In genomic region chr6:119198534-119199273, GRCm38 (mm10) we compare ENCODE assay signal across 11 mouse cellular contexts. TPM values are rescaled to one million over a fixed set of nuclear protein-coding genes. Genes with fewer than 3 reads are reported as not detected.
DNase-seq lines count a peak whose midpoint lies in the region; ATAC-seq and TF ChIP-seq lines count a peak whose summit lies in the region.
"Had no signal": no experiment of that assay in that cellular context is flagged by ENCODE, and none has a peak within 500 bp of the region (broad histone marks: within the 10 kb centered on the region; RNA-seq: fewer than 3 reads in every experiment).

No protein-coding gene starts in this region.

- no peak overlapping the region for H3K4me2 ChIP-seq in heart, embryonic 11.5 days
- H3K4me2 ChIP-seq in neural tube, embryonic 11.5 days (ENCODE audit: low read depth) = no peak overlapping the region
- H3K4me2 ChIP-seq in forebrain, postnatal 0 days (ENCODE audit: low read depth) = no peak overlapping the region
- no peak overlapping the region for H3K4me2 ChIP-seq in neural tube, embryonic 13.5 days

- H3K79me2 ChIP-seq in heart, adult 2 months (replicated peaks; ENCODE audit: control insufficient read depth, insufficient read depth, low read length) = no peaks in the 10 kb centered on the region

- DNase-seq in heart, adult 2 months = no peak
- DNase-seq in neural tube, embryonic 11.5 days (ENCODE audit: low spot score) = no peak
- DNase-seq in neural tube, embryonic 10.5 days (ENCODE audit: extremely low spot score, low spot score) = no peak
- peak; percentile 75 for DNase-seq in forebrain, postnatal 0 days
- no peak for DNase-seq in adrenal gland, postnatal 36 days
- no peak for DNase-seq in yolk sac, embryonic 10.5 days (ENCODE audit: low spot score)
- DNase-seq: right cerebral cortex, adult 18-20 months had no signal

- no peak overlapping the region for H3K4me3 ChIP-seq in heart, embryonic 11.5 days (ENCODE audit: low read depth, low read length)
- no peak overlapping the region for H3K4me3 ChIP-seq in heart, adult 2 months
- no peak overlapping the region for H3K4me3 ChIP-seq in neural tube, embryonic 11.5 days (ENCODE audit: low read depth, low read length)
- no peak overlapping the region for H3K4me3 ChIP-seq in forebrain, postnatal 0 days (ENCODE audit: low read depth, low read length)
- no peak overlapping the region for H3K4me3 ChIP-seq in neural tube, embryonic 13.5 days

- H3K27ac ChIP-seq in heart, embryonic 11.5 days (ENCODE audit: low read depth, low read length) = 0 out of 2 replicates have a peak overlapping the region, but pooled peaks have one; percentile 6
- H3K27ac ChIP-seq in heart, adult 2 months = no peak overlapping the region
- peak overlapping the region; percentile 44; the same call in 1 of the 2 replicates for H3K27ac ChIP-seq in neural tube, embryonic 11.5 days (ENCODE audit: low read depth, low read length)
- peak overlapping the region; percentile 50 for H3K27ac ChIP-seq in forebrain, postnatal 0 days (ENCODE audit: low read depth, low read length)
- 0 out of 2 replicates have a peak overlapping the region, but pooled peaks have one; percentile 23 for H3K27ac ChIP-seq in neural tube, embryonic 13.5 days (replicated peaks)
- H3K27ac ChIP-seq: macrophage had no signal

- no peak for TF ChIP-seq CTCF in heart, adult 2 months (IDR thresholded peaks at IDR 0.05)
- TF ChIP-seq CTCF in forebrain, postnatal 0 days (IDR thresholded peaks at IDR 0.05; ENCODE audit: low read depth) = no peak

- H3K36me3 ChIP-seq in heart, embryonic 11.5 days (ENCODE audit: control insufficient read depth, insufficient read depth, low read length) = no peaks in the 10 kb centered on the region
- H3K36me3 ChIP-seq in heart, adult 2 months (ENCODE audit: control insufficient read depth, insufficient read depth, low read length) = no peaks in the 10 kb centered on the region
- no peaks in the 10 kb centered on the region for H3K36me3 ChIP-seq in neural tube, embryonic 11.5 days (ENCODE audit: control insufficient read depth, insufficient read depth, low read length)
- H3K36me3 ChIP-seq in forebrain, postnatal 0 days (ENCODE audit: insufficient read depth) = peaks cover 21% of the 10 kb centered on the region
- H3K36me3 ChIP-seq in neural tube, embryonic 13.5 days = peaks cover 46% of the 10 kb centered on the region

- TF ChIP-seq EP300 in heart, adult 2 months (IDR thresholded peaks at IDR 0.05; ENCODE audit: insufficient read depth, low read depth, low read length) = no peak

- no peak for ATAC-seq in heart, embryonic 11.5 days (replicated peaks; ENCODE audit: insufficient number of reproducible peaks, low FRiP score, low TSS enrichment)
- ATAC-seq in neural tube, embryonic 11.5 days (ENCODE audit: insufficient read depth, low FRiP score, low TSS enrichment) = peak; percentile 73
- ATAC-seq in forebrain, postnatal 0 days = peak; percentile 91
- no peak for ATAC-seq in neural tube, embryonic 13.5 days (ENCODE audit: low read depth)

- H3K9ac ChIP-seq in heart, embryonic 11.5 days (ENCODE audit: low read depth, low read length) = no peak overlapping the region
- no peak overlapping the region for H3K9ac ChIP-seq in heart, adult 2 months (ENCODE audit: low read depth, low read length)
- no peak overlapping the region for H3K9ac ChIP-seq in neural tube, embryonic 11.5 days (ENCODE audit: low read length)
- H3K9ac ChIP-seq in forebrain, postnatal 0 days = no peak overlapping the region
- H3K9ac ChIP-seq in neural tube, embryonic 13.5 days = 0 out of 2 replicates have a peak overlapping the region, but pooled peaks have one; percentile 17

- WGBS in heart, embryonic 11.5 days (ENCODE audit: insufficient replicate concordance) = 51% methylated on average over 15 of the region's 15 CpGs
- 48% methylated on average over 15 of the region's 15 CpGs for WGBS in heart, adult 2 months
- 49% methylated on average over 15 of the region's 15 CpGs for WGBS in neural tube, embryonic 11.5 days
- 15% methylated on average over 15 of the region's 15 CpGs for WGBS in forebrain, postnatal 0 days
- WGBS in neural tube, embryonic 13.5 days = 38% methylated on average over 15 of the region's 15 CpGs

- H3K27me3 ChIP-seq in heart, embryonic 11.5 days (ENCODE audit: control insufficient read depth, insufficient read depth, low read length) = no peaks in the 10 kb centered on the region
- H3K27me3 ChIP-seq in heart, adult 2 months (ENCODE audit: control insufficient read depth, insufficient read depth, low read length) = no peaks in the 10 kb centered on the region
- no peaks in the 10 kb centered on the region for H3K27me3 ChIP-seq in neural tube, embryonic 11.5 days (ENCODE audit: control insufficient read depth, insufficient read depth, low read length)
- no peaks in the 10 kb centered on the region for H3K27me3 ChIP-seq in forebrain, postnatal 0 days (ENCODE audit: insufficient read depth, low read length)
- no peaks in the 10 kb centered on the region for H3K27me3 ChIP-seq in neural tube, embryonic 13.5 days

- no peaks in the 10 kb centered on the region for H3K9me3 ChIP-seq in heart, embryonic 11.5 days (replicated peaks; ENCODE audit: control insufficient read depth, low read length)
- no peaks in the 10 kb centered on the region for H3K9me3 ChIP-seq in neural tube, embryonic 11.5 days (ENCODE audit: control insufficient read depth, low read length)
- H3K9me3 ChIP-seq in forebrain, postnatal 0 days (ENCODE audit: low read length) = no peaks in the 10 kb centered on the region
- H3K9me3 ChIP-seq in neural tube, embryonic 13.5 days = no peaks in the 10 kb centered on the region

- TF ChIP-seq POLR2A in heart, adult 2 months (IDR thresholded peaks at IDR 0.05; ENCODE audit: insufficient read depth, low read depth, low read length) = no peak

- H3K4me1 ChIP-seq in heart, embryonic 11.5 days (ENCODE audit: control insufficient read depth, insufficient read depth, low read length) = peaks cover 41% of the 10 kb centered on the region
- peaks cover 1% of the 10 kb centered on the region; the same call in 1 of the 2 replicates for H3K4me1 ChIP-seq in heart, adult 2 months (ENCODE audit: control insufficient read depth, insufficient read depth, low read length)
- H3K4me1 ChIP-seq in neural tube, embryonic 11.5 days (ENCODE audit: control insufficient read depth, insufficient read depth, low read length) = peaks cover 11% of the 10 kb centered on the region
- peaks cover 5% of the 10 kb centered on the region; the same call in 1 of the 2 replicates for H3K4me1 ChIP-seq in forebrain, postnatal 0 days (ENCODE audit: insufficient read depth)
- H3K4me1 ChIP-seq in neural tube, embryonic 13.5 days (replicated peaks) = peaks cover 17% of the 10 kb centered on the region

- intact Hi-C loops in heart, adult 2 months (cut with DNase I) = no loop called here

RNA-seq across cellular contexts. Expression of gene Cacna1c, which starts 2.5 kb away (rescaled TPM):
- polyA plus RNA-seq in heart, embryonic 11.5 days (2014; fragmentation: Nextera tagmentation; extraction: Ambion mirVana) = 38.8 and 44.0 TPM in 2 replicates
- total RNA-seq in heart, adult 2 months (2021) = 100 to 1,000 TPM; 194 to 228 TPM
- polyA plus RNA-seq in heart, adult 2 months (2012; rRNA removed) = 56.8 and 76.3 TPM in 2 replicates
- 3.3 and 3.8 TPM in 2 replicates for polyA plus RNA-seq in neural tube, embryonic 11.5 days (2014; fragmentation: Nextera tagmentation; extraction: Ambion mirVana)
- 36.2 and 43.3 TPM in 2 replicates for total RNA-seq in forebrain, postnatal 0 days (2014; rRNA removed)
- polyA plus RNA-seq in forebrain, postnatal 0 days (2015; fragmentation: Nextera tagmentation; extraction: Ambion mirVana) = 3.2 and 4.2 TPM in 2 replicates
- 5.0 and 5.9 TPM in 2 replicates for polyA plus RNA-seq in neural tube, embryonic 13.5 days (2015; fragmentation: Nextera tagmentation; extraction: Ambion mirVana)
- 100 to 1,000 TPM in 1 of 2 experiments, 10 to 100 TPM in 1; 85.2 to 128 TPM for total RNA-seq in adrenal gland, postnatal 36 days (2021)
- polyA plus RNA-seq: macrophage had no signal

RNA-seq across cellular contexts. Expression of gene Dcp1b, which starts 23.7 kb away (rescaled TPM):
- polyA plus RNA-seq in heart, embryonic 11.5 days (2014; fragmentation: Nextera tagmentation; extraction: Ambion mirVana) = 6.6 and 6.9 TPM in 2 replicates
- 1 to 10 TPM; 2.6 to 2.7 TPM for total RNA-seq in heart, adult 2 months (2021)
- 4.8 and 4.9 TPM in 2 replicates for polyA plus RNA-seq in heart, adult 2 months (2012; rRNA removed)
- polyA plus RNA-seq in neural tube, embryonic 11.5 days (2014; fragmentation: Nextera tagmentation; extraction: Ambion mirVana) = 9.5 and 11.5 TPM in 2 replicates
- 24.0 and 29.6 TPM in 2 replicates for total RNA-seq in forebrain, postnatal 0 days (2014; rRNA removed)
- polyA plus RNA-seq in forebrain, postnatal 0 days (2015; fragmentation: Nextera tagmentation; extraction: Ambion mirVana) = 12.3 and 12.5 TPM in 2 replicates
- 11.2 and 12.8 TPM in 2 replicates for polyA plus RNA-seq in neural tube, embryonic 13.5 days (2015; fragmentation: Nextera tagmentation; extraction: Ambion mirVana)
- total RNA-seq in adrenal gland, postnatal 36 days (2021) = 10 to 100 TPM; 12.1 to 13.4 TPM

RNA-seq across cellular contexts. Expression of gene Cacna2d4, which starts 37.6 kb away (rescaled TPM):
- not detected in 2 replicates for polyA plus RNA-seq in heart, embryonic 11.5 days (2014; fragmentation: Nextera tagmentation; extraction: Ambion mirVana)
- not detected for total RNA-seq in heart, adult 2 months (2021)
- 0.23 TPM in 2 replicates for polyA plus RNA-seq in heart, adult 2 months (2012; rRNA removed)
- polyA plus RNA-seq in neural tube, embryonic 11.5 days (2014; fragmentation: Nextera tagmentation; extraction: Ambion mirVana) = 0.28 TPM in 1 of 2 replicates, not detected in the other
- 0.31 and 0.62 TPM in 2 replicates for total RNA-seq in forebrain, postnatal 0 days (2014; rRNA removed)
- polyA plus RNA-seq in forebrain, postnatal 0 days (2015; fragmentation: Nextera tagmentation; extraction: Ambion mirVana) = 0.48 and 0.55 TPM in 2 replicates
- polyA plus RNA-seq in neural tube, embryonic 13.5 days (2015; fragmentation: Nextera tagmentation; extraction: Ambion mirVana) = 0.17 and 0.55 TPM in 2 replicates
- total RNA-seq in adrenal gland, postnatal 36 days (2021) = not detected
- total RNA-seq: heart, adult 8-10 months had no signal
- polyA plus RNA-seq: macrophage had no signal

Comparison
In these comparisons a context has a peak if more than half of its experiments do, and no peak if none do; other contexts are left out.
1. ATAC-seq: peak in neural tube, embryonic 11.5 days (single experiment) and forebrain, postnatal 0 days (single experiment); none in heart, embryonic 11.5 days (single experiment) and neural tube, embryonic 13.5 days (single experiment).